Mouse (Mus musculus) kidney, embryonic 16.5 days (tissue): ENCODE measurements around the gene Csde1. TPM values are rescaled to one million over a fixed set of nuclear protein-coding genes. Genes with fewer than 3 reads are reported as not detected.

Source experiments
- ATAC-seq: fragments of 200-750 bp; cut with Nextera tagmentation; 2 replicates; pipeline ENCODE4 v1.8.0; 2017; ENCODE audit warnings: moderate TSS enrichment; ENCODE audit not compliant: low FRiP score, low TSS enrichment
- H3K27ac ChIP-seq: fragments of 300-500 bp; sonication (generic); 2 replicates; pipeline ENCODE4 v1.5.1; 2014; ENCODE audit warnings: low read length
- H3K27me3 ChIP-seq: fragments of 300-500 bp; sonication (generic); 2 replicates; pipeline ENCODE4 v1.6.1; 2014; ENCODE audit warnings: low read length, control low read depth, mixed read lengths; ENCODE audit not compliant: insufficient read depth
- H3K36me3 ChIP-seq: fragments of 300-500 bp; sonication (generic); 2 replicates; pipeline ENCODE4 v1.6.1; 2014; ENCODE audit warnings: low read length, control low read depth, mixed read lengths; ENCODE audit not compliant: insufficient read depth
- H3K4me1 ChIP-seq: fragments of 300-500 bp; sonication (generic); 2 replicates; pipeline ENCODE4 v1.6.1; 2014; ENCODE audit warnings: low read length, control low read depth, mixed read lengths; ENCODE audit not compliant: insufficient read depth
- H3K4me2 ChIP-seq: fragments of 300-500 bp; sonication (generic); replicated peaks from 2 replicates; pipeline ENCODE4 v1.6.1; 2014; ENCODE audit warnings: low read depth, low read length
- H3K4me3 ChIP-seq: fragments of 300-500 bp; sonication (generic); 2 replicates; pipeline ENCODE4 v1.5.1; 2014; ENCODE audit warnings: mild to moderate bottlenecking, low read length
- H3K9ac ChIP-seq: fragments of 300-500 bp; sonication (generic); replicated peaks from 2 replicates; pipeline ENCODE4 v1.6.1; 2014; ENCODE audit warnings: low read length
- H3K9me3 ChIP-seq: fragments of 300-500 bp; sonication (generic); 2 replicates; pipeline ENCODE4 v1.6.1; 2016; ENCODE audit warnings: low read length, control low read depth
- WGBS: fragments of 180-500 bp; shearing (Covaris S2); extraction: QIAGEN DNeasy Blood & Tissue Kit; methylation state at CpG from one replicate; pipeline ENCODE4 v1.1.7; 2014; 5-methylcytosine and 5-hydroxymethylcytosine counted together
- polyA plus RNA-seq: library from polyadenylated mRNA; unstranded; fragments of >200 nt; fragmentation: Nextera tagmentation; extraction: Ambion mirVana; gene quantifications from 2 replicates; pipeline ENCODE4 v1.2.1, GENCODE M21; 2015

Csde1 gene
- polyA plus RNA-seq: 349 and 364 TPM in 2 replicates

DNA sequence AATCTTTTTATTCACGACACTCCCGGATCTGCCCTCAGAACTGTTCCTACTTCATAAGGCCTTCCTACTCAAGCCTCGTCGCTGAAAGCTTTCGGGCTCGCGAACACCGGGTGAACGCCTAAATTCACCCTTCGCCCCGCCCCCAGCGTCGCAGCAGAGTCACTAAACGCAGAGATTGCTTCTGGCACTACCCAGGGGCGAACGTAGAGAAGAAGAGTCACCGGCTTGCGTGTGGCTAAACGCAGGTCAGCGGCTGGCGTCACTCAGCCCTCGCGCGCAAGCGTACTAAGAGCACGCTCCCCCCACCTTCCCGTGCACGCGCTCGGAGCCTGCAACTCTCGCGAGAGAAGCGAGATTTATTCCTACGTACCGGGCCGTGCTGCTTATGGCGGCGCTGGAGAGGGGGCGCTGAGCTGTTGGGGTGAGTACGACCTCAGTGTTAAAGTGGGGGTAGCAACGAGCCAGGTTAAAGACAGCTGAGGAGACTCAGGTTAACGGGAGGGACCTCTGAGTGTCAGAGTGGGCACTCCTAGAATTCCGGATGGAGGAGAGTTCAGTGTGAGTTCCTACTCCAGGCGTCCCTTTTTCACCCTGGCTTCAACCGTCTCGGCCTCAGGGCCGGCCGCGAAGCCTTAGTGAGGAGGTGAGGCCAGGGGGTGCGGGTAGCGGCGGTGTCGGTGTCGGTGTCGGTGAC is at the start of gene Csde1:
TSS of gene Csde1 (plus strand) at position 178 of the 694 bp plus-strand sequence.
- Histone ChIP-seq H3K9ac (peak within 1 kb of the TSS; percentile 99), H3K36me3 (no peaks in the 10 kb centered on the region), H3K4me3 (peak within 1 kb of the TSS; percentile 96), H3K9me3 (no peaks in the 10 kb centered on the region), H3K27me3 (no peaks in the 10 kb centered on the region), H3K4me1 (peaks cover 18% of the 10 kb centered on the region), H3K27ac (peak within 1 kb of the TSS; percentile 97), H3K4me2 (peak within 1 kb of the TSS; percentile 65)
- peak; percentile 96 for ATAC-seq
- under 1% methylated on average over 55 of the region's 55 CpGs for WGBS

DNA sequence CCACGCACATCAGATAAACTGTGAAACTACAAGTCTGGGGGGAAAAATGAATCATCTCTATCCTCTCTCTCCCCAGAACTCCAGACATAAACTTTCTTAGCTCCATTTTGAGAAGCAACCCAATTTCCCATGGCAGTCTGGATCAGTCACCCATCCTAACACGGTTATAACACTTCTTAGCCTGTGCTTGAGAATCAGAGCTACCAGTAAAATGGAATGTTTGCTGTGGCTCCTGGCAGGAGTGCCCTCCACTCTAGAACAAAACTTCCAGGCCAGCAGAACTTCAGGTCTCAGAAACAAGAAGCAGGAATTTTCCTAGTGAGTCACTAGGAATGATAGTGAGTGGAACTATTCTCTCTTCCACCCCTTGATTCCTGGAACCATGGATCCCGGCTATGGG is 49.7 kb upstream of the Csde1 start:
- H3K27ac ChIP-seq: no peak overlapping the region
- WGBS: 92% methylated on average over 3 of the region's 3 CpGs
- no peak for ATAC-seq
- H3K4me3 ChIP-seq: no peak overlapping the region
- H3K9ac ChIP-seq: no peak overlapping the region
- no peak overlapping the region for H3K4me2 ChIP-seq
- H3K27me3 ChIP-seq: no peaks in the 10 kb centered on the region
- no peaks in the 10 kb centered on the region for H3K9me3 ChIP-seq
- H3K4me1 ChIP-seq: no peaks in the 10 kb centered on the region
- H3K36me3 ChIP-seq: no peaks in the 10 kb centered on the region

- Histone ChIP-seq H3K4me2 (no peak overlapping the region), H3K4me1 (no peaks in the 10 kb centered on the region), H3K9ac (no peak overlapping the region), H3K36me3 (no peaks in the 10 kb centered on the region), H3K27ac (no peak overlapping the region), H3K9me3 (no peaks in the 10 kb centered on the region), H3K4me3 (no peak overlapping the region), H3K27me3 (no peaks in the 10 kb centered on the region)
- no peak for ATAC-seq
- 82% methylated on average over 4 of the region's 4 CpGs for WGBS
These were observed 43.3 kb upstream of the Csde1 start for GRCm38 (mm10) chr3:102976906-102977305.

- H3K27ac ChIP-seq: no peak overlapping the region
- H3K4me1 ChIP-seq: no peaks in the 10 kb centered on the region
- 48% methylated on average over 10 of the region's 10 CpGs for WGBS
- no peak overlapping the region for H3K4me2 ChIP-seq
- H3K27me3 ChIP-seq: no peaks in the 10 kb centered on the region
- no peak overlapping the region for H3K4me3 ChIP-seq
- no peak overlapping the region for H3K9ac ChIP-seq
- no peaks in the 10 kb centered on the region for H3K36me3 ChIP-seq
- H3K9me3 ChIP-seq: no peaks in the 10 kb centered on the region
- no peak for ATAC-seq
These were observed 40.5 kb upstream of the Csde1 start for GRCm38 (mm10) chr3:102979550-102980348.

GRCm38 (mm10) chr3:102980349-102980736 is 39.9 kb upstream of the Csde1 start:
- Histone ChIP-seq H3K27me3 (no peaks in the 10 kb centered on the region), H3K4me1 (no peaks in the 10 kb centered on the region), H3K4me2 (no peak overlapping the region), H3K4me3 (no peak overlapping the region), H3K27ac (no peak overlapping the region), H3K36me3 (no peaks in the 10 kb centered on the region), H3K9me3 (no peaks in the 10 kb centered on the region), H3K9ac (no peak overlapping the region)
- 67% methylated on average over 3 of the region's 3 CpGs for WGBS
- no peak for ATAC-seq

GRCm38 (mm10) chr3:102991041-102991440 is 29.2 kb upstream of the Csde1 start:
- no peak overlapping the region for H3K4me2 ChIP-seq
- H3K27me3 ChIP-seq: no peaks in the 10 kb centered on the region
- no peak for ATAC-seq
- H3K9me3 ChIP-seq: no peaks in the 10 kb centered on the region
- 70% methylated on average over 8 of the region's 8 CpGs for WGBS
- no peaks in the 10 kb centered on the region for H3K36me3 ChIP-seq
- peaks cover 5% of the 10 kb centered on the region for H3K4me1 ChIP-seq
- no peak overlapping the region for H3K9ac ChIP-seq
- no peak overlapping the region for H3K27ac ChIP-seq
- H3K4me3 ChIP-seq: no peak overlapping the region

DNA sequence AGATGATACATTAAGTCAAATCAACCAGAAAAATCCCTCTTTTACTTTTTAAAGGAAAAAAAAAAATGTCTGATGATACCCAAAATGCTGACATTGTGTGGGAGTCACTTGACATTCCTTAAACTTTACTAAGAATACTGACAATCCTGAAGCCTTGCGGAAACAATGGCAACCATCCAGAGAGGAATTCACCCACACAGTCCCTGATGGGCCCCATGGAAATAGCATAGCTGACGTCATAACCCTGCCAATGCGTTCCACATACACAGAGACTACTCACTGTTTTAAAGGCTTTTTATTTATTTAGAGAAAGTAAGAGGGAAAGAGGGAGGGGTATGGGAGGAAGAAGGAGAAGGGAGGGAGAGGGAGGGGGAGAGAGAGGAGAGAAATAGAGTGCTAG is 27.3 kb upstream of the Csde1 start:
- H3K4me2 ChIP-seq: no peak overlapping the region
- 38% methylated on average over 3 of the region's 3 CpGs for WGBS

DNA sequence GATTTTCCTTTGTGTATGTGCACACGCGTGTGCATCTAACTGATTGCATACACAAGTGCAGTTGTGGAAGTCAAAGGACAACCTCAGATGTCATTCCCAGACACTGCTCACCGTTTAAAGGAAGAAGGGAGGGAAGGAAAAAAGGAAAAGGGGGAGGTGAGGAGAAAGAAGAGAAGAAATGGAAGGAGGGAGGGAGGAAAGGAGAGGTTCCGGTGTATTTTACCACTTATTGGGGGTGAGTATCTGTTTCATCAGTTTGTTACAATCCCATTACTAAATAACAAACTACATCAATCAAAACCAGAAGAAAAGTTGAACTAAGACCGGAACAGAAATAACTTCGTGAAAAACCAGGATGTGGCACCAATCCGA is 25.0 kb upstream of the Csde1 start:
- H3K27me3 ChIP-seq: no peaks in the 10 kb centered on the region
- peak overlapping the region; percentile 72 for H3K4me2 ChIP-seq
- peak overlapping the region; percentile 96 for H3K27ac ChIP-seq
- 48% methylated on average over 7 of the region's 7 CpGs for WGBS
- H3K36me3 ChIP-seq: peaks cover 18% of the 10 kb centered on the region
- H3K4me3 ChIP-seq: peak overlapping the region; percentile 81
- peaks cover under 1% of the 10 kb centered on the region; the same call in 1 of the 2 replicates for H3K9me3 ChIP-seq
- H3K4me1 ChIP-seq: peaks cover 21% of the 10 kb centered on the region
- H3K9ac ChIP-seq: peak overlapping the region; percentile 91
- ATAC-seq: no peak

More for the DNA sequence above, 27.3 kb upstream of the Csde1 start:
- H3K9ac ChIP-seq: no peak overlapping the region
- H3K4me1 ChIP-seq: peaks cover 21% of the 10 kb centered on the region
- no peak overlapping the region for H3K4me3 ChIP-seq
- no peak for ATAC-seq
- no peak overlapping the region for H3K27ac ChIP-seq
- H3K27me3 ChIP-seq: no peaks in the 10 kb centered on the region
- no peaks in the 10 kb centered on the region for H3K36me3 ChIP-seq
- H3K9me3 ChIP-seq: no peaks in the 10 kb centered on the region

- under 1% methylated on average over 59 of the region's 60 CpGs for WGBS
- Histone ChIP-seq H3K4me2 (peak within 1 kb of the TSS; percentile 72), H3K9me3 (peaks cover 2% of the 10 kb centered on the region; the same call in 1 of the 2 replicates), H3K4me1 (peaks cover 21% of the 10 kb centered on the region), H3K36me3 (peaks cover 23% of the 10 kb centered on the region), H3K9ac (peak within 1 kb of the TSS; percentile 91), H3K4me3 (peak within 1 kb of the TSS; percentile 81), H3K27ac (peak within 1 kb of the TSS; percentile 96), H3K27me3 (no peaks in the 10 kb centered on the region)
- ATAC-seq: peak; percentile 98
These were observed 24.5 kb upstream of the Csde1 start, which contains the start of gene Sike1 for GRCm38 (mm10) chr3:102995605-102996321. Gene Sike1, plus strand, starts transcription at chr3:102995708.
